9 mouse cellular contexts compared by ENCODE assay signal in the genomic region with DNA sequence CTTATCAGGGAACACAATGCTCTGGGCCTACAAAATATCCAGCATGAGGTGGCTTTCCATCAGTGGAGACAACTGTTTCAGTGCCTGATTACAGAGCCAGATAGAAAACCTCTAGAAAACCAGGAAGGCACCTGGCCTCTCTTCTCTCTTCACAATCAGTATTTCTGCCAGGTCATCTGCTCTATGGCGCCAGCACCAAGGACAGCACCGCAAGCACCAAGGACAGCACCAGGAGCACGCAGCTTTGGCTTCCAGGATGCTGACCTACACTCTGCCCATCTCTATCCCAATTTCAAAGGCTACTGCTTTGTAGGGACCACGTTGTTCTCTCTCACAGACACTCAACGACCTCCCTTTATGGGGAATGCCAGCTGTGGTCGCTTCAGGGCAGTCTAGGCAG. TPM values are rescaled to one million over a fixed set of nuclear protein-coding genes. Genes with fewer than 3 reads are reported as not detected.
A peak's percentile ranks its signal among the peaks of the same experiment; 100 is the strongest.
DNase-seq lines count a peak whose midpoint lies in the region; ATAC-seq and TF ChIP-seq lines count a peak whose summit lies in the region.
"Had no signal": no experiment of that assay in that cellular context is flagged by ENCODE, and none has a peak within 500 bp of the region (broad histone marks: within the 10 kb centered on the region; RNA-seq: fewer than 3 reads in every experiment).

No protein-coding gene starts in this region.

- DNase-seq in hindbrain, embryonic 11.5 days (ENCODE audit: low spot score) = peak; percentile 66
- DNase-seq in hindbrain, postnatal 0 days (ENCODE audit: low spot score) = no peak
- peak; percentile 34 for DNase-seq in ES-E14 (ENCODE audit: low read depth, low spot score)
- DNase-seq in embryonic facial prominence, embryonic 10.5 days (ENCODE audit: low spot score) = peak; percentile 81
- DNase-seq in limb, embryonic 14.5 days (ENCODE audit: low spot score) = peak; percentile 56
- peak; percentile 75 for DNase-seq in thymus, postnatal 4 days
- DNase-seq in left cerebral cortex, postnatal 14 days (ENCODE audit: low spot score in 2 of 2) = no peak
- DNase-seq in hindbrain, embryonic 14.5 days (ENCODE audit: low spot score) = no peak

- no peak overlapping the region for H3K4me2 ChIP-seq in hindbrain, embryonic 11.5 days (replicated peaks; ENCODE audit: low read depth, low read length)
- H3K4me2 ChIP-seq in hindbrain, postnatal 0 days (ENCODE audit: low read depth, low read length) = no peak overlapping the region
- no peak overlapping the region for H3K4me2 ChIP-seq in limb, embryonic 14.5 days (replicated peaks; ENCODE audit: low read depth, low read length, severe bottlenecking)
- H3K4me2 ChIP-seq in hindbrain, embryonic 14.5 days (replicated peaks) = no peak overlapping the region
- H3K4me2 ChIP-seq: limb, embryonic 13.5 days had no signal

- H3K9ac ChIP-seq in hindbrain, embryonic 11.5 days (ENCODE audit: low read depth, low read length) = no peak overlapping the region
- no peak overlapping the region for H3K9ac ChIP-seq in hindbrain, postnatal 0 days (replicated peaks; ENCODE audit: low read length)
- H3K9ac ChIP-seq in ES-E14 (ENCODE audit: insufficient read depth, low read depth, low read length, poor library complexity, severe bottlenecking) = no peak overlapping the region
- no peak overlapping the region for H3K9ac ChIP-seq in limb, embryonic 14.5 days (ENCODE audit: low read depth, low read length, severe bottlenecking)
- H3K9ac ChIP-seq in hindbrain, embryonic 14.5 days = no peak overlapping the region
- H3K9ac ChIP-seq: limb, embryonic 13.5 days had no signal

- H3K36me3 ChIP-seq in hindbrain, embryonic 11.5 days (ENCODE audit: control insufficient read depth, insufficient read depth, low read length) = no peaks in the 10 kb centered on the region
- H3K36me3 ChIP-seq in hindbrain, postnatal 0 days (ENCODE audit: insufficient read depth, low read length) = no peaks in the 10 kb centered on the region; the same call in 1 of the 2 replicates
- no peaks in the 10 kb centered on the region for H3K36me3 ChIP-seq in ES-E14 (ENCODE audit: control insufficient read depth, insufficient read depth, low read length, poor library complexity, severe bottlenecking)
- H3K36me3 ChIP-seq in embryonic facial prominence, embryonic 10.5 days (replicated peaks) = no peaks in the 10 kb centered on the region
- no peaks in the 10 kb centered on the region for H3K36me3 ChIP-seq in limb, embryonic 14.5 days (ENCODE audit: control insufficient read depth, insufficient read depth, low read length)
- peaks cover 6% of the 10 kb centered on the region for H3K36me3 ChIP-seq in hindbrain, embryonic 14.5 days (replicated peaks; ENCODE audit: control insufficient read depth, insufficient read depth)
- H3K36me3 ChIP-seq: limb, embryonic 13.5 days had no signal

- H3K9me3 ChIP-seq in hindbrain, embryonic 11.5 days (ENCODE audit: control insufficient read depth, low read length) = no peaks in the 10 kb centered on the region
- no peaks in the 10 kb centered on the region for H3K9me3 ChIP-seq in hindbrain, postnatal 0 days (ENCODE audit: low read length)
- no peaks in the 10 kb centered on the region for H3K9me3 ChIP-seq in ES-E14 (ENCODE audit: control insufficient read depth, insufficient read depth, low read depth, low read length)
- H3K9me3 ChIP-seq in embryonic facial prominence, embryonic 10.5 days = no peaks in the 10 kb centered on the region
- H3K9me3 ChIP-seq in limb, embryonic 14.5 days (ENCODE audit: control insufficient read depth, low read length) = no peaks in the 10 kb centered on the region
- H3K9me3 ChIP-seq in hindbrain, embryonic 14.5 days (ENCODE audit: control insufficient read depth, low read length) = no peaks in the 10 kb centered on the region
- H3K9me3 ChIP-seq: limb, embryonic 13.5 days had no signal

- 6% methylated on average over 6 of the region's 6 CpGs for WGBS in hindbrain, embryonic 11.5 days
- 16% methylated on average over 6 of the region's 6 CpGs for WGBS in hindbrain, postnatal 0 days
- 9% methylated on average over 6 of the region's 6 CpGs for WGBS in embryonic facial prominence, embryonic 10.5 days
- 7% methylated on average over 6 of the region's 6 CpGs for WGBS in limb, embryonic 14.5 days
- 14% methylated on average over 6 of the region's 6 CpGs for WGBS in hindbrain, embryonic 14.5 days

- intact Hi-C loops in left cerebral cortex, postnatal 14 days (cut with DNase I) = no loop called here

- no peak for TF ChIP-seq POLR2A in limb, embryonic 14.5 days (IDR thresholded peaks at IDR 0.05; ENCODE audit: borderline replicate concordance, extremely low read depth, insufficient read depth, insufficient read length)

- TF ChIP-seq CTCF in hindbrain, postnatal 0 days (IDR thresholded peaks at IDR 0.05; ENCODE audit: low read depth) = no peak

- H3K4me3 ChIP-seq in hindbrain, embryonic 11.5 days (ENCODE audit: low read depth, low read length) = no peak overlapping the region
- no peak overlapping the region for H3K4me3 ChIP-seq in hindbrain, postnatal 0 days (ENCODE audit: low read length)
- H3K4me3 ChIP-seq in ES-E14 (ENCODE audit: insufficient read depth in 1 of 2, low read depth in 1 of 2, low read length in 2 of 2, poor library complexity in 1 of 2, severe bottlenecking in 1 of 2) = no peak overlapping the region
- no peak overlapping the region for H3K4me3 ChIP-seq in embryonic facial prominence, embryonic 10.5 days
- no peak overlapping the region for H3K4me3 ChIP-seq in limb, embryonic 14.5 days (replicated peaks; ENCODE audit: low read length)
- no peak overlapping the region for H3K4me3 ChIP-seq in hindbrain, embryonic 14.5 days (replicated peaks; ENCODE audit: low read length)
- H3K4me3 ChIP-seq: limb, embryonic 13.5 days had no signal

- ATAC-seq in hindbrain, embryonic 11.5 days (ENCODE audit: low FRiP score) = no peak
- no peak for ATAC-seq in hindbrain, postnatal 0 days
- ATAC-seq in limb, embryonic 14.5 days (ENCODE audit: low FRiP score, low read depth) = no peak
- no peak for ATAC-seq in hindbrain, embryonic 14.5 days (ENCODE audit: low FRiP score)

- no peaks in the 10 kb centered on the region for H3K4me1 ChIP-seq in hindbrain, embryonic 11.5 days (replicated peaks; ENCODE audit: control insufficient read depth, insufficient read depth, low read length)
- no peaks in the 10 kb centered on the region for H3K4me1 ChIP-seq in hindbrain, postnatal 0 days (ENCODE audit: insufficient read depth, low read length)
- no peaks in the 10 kb centered on the region for H3K4me1 ChIP-seq in ES-E14 (ENCODE audit: control insufficient read depth in 2 of 2, insufficient read depth in 2 of 2, low read length in 2 of 2, poor library complexity in 1 of 2)
- no peaks in the 10 kb centered on the region for H3K4me1 ChIP-seq in embryonic facial prominence, embryonic 10.5 days
- H3K4me1 ChIP-seq in limb, embryonic 14.5 days (ENCODE audit: control insufficient read depth, insufficient read depth, low read length) = no peaks in the 10 kb centered on the region
- no peaks in the 10 kb centered on the region for H3K4me1 ChIP-seq in hindbrain, embryonic 14.5 days (replicated peaks; ENCODE audit: control insufficient read depth, insufficient read depth, low read length)
- H3K4me1 ChIP-seq: limb, embryonic 13.5 days had no signal

- H3K27me3 ChIP-seq in hindbrain, embryonic 11.5 days (ENCODE audit: control insufficient read depth, insufficient read depth, low read length) = no peaks in the 10 kb centered on the region
- no peaks in the 10 kb centered on the region for H3K27me3 ChIP-seq in hindbrain, postnatal 0 days (ENCODE audit: insufficient read depth, low read length)
- H3K27me3 ChIP-seq in embryonic facial prominence, embryonic 10.5 days (replicated peaks; ENCODE audit: low read depth, poor library complexity, severe bottlenecking) = no peaks in the 10 kb centered on the region
- H3K27me3 ChIP-seq in limb, embryonic 14.5 days (ENCODE audit: control insufficient read depth, insufficient read depth, low read length) = no peaks in the 10 kb centered on the region
- no peaks in the 10 kb centered on the region for H3K27me3 ChIP-seq in hindbrain, embryonic 14.5 days (ENCODE audit: control insufficient read depth, insufficient read depth, low read length)
- H3K27me3 ChIP-seq: limb, embryonic 13.5 days had no signal

- no peak overlapping the region for H3K27ac ChIP-seq in hindbrain, embryonic 11.5 days (ENCODE audit: low read depth, low read length)
- H3K27ac ChIP-seq in hindbrain, postnatal 0 days = no peak overlapping the region
- H3K27ac ChIP-seq in ES-E14 (ENCODE audit: insufficient read depth, low read depth, low read length, poor library complexity, severe bottlenecking) = no peak overlapping the region
- no peak overlapping the region for H3K27ac ChIP-seq in embryonic facial prominence, embryonic 10.5 days (replicated peaks)
- H3K27ac ChIP-seq in limb, embryonic 14.5 days (replicated peaks; ENCODE audit: low read depth, low read length) = no peak overlapping the region
- no peak overlapping the region for H3K27ac ChIP-seq in hindbrain, embryonic 14.5 days
- H3K27ac ChIP-seq: limb, embryonic 13.5 days had no signal

- in situ Hi-C loops in ES-E14 (cut with MboI; ENCODE audit: low sequenced_read_pairs in 2 of 2, unreplicated experiment in 2 of 2) = no loop called here

RNA-seq across cellular contexts. Expression of a gene that starts 36.1 kb away (rescaled TPM):
- polyA plus RNA-seq in hindbrain, embryonic 11.5 days (2014; fragmentation: Nextera tagmentation; extraction: Ambion mirVana) = 9.3 and 10.5 TPM in 2 replicates
- total RNA-seq in hindbrain, postnatal 0 days (2014; rRNA removed) = 38.2 and 41.2 TPM in 2 replicates
- polyA plus RNA-seq in hindbrain, postnatal 0 days (2015; fragmentation: Nextera tagmentation; extraction: Ambion mirVana) = 32.6 and 33.4 TPM in 2 replicates
- total RNA-seq in ES-E14 (2012; rRNA removed) = 25.7 and 77.9 TPM in 2 replicates
- 19.7 and 21.5 TPM in 2 replicates for polyA plus RNA-seq in embryonic facial prominence, embryonic 10.5 days (2016; fragmentation: Nextera tagmentation; extraction: Ambion mirVana)
- 26.0 and 40.6 TPM in 2 replicates for polyA plus RNA-seq in limb, embryonic 14.5 days (2012; rRNA removed)
- 16.8 and 20.4 TPM in 2 replicates for polyA plus RNA-seq in limb, embryonic 14.5 days (2014; fragmentation: Nextera tagmentation; extraction: Ambion mirVana)
- 10 to 100 TPM; 25.0 to 27.4 TPM for total RNA-seq in left cerebral cortex, postnatal 14 days (2021)
- polyA plus RNA-seq in hindbrain, embryonic 14.5 days (2014; fragmentation: Nextera tagmentation; extraction: Ambion mirVana) = 16.3 and 17.4 TPM in 2 replicates

RNA-seq across cellular contexts. Expression of a gene that starts 56.6 kb away (rescaled TPM):
- polyA plus RNA-seq in hindbrain, embryonic 11.5 days (2014; fragmentation: Nextera tagmentation; extraction: Ambion mirVana) = 8.0 and 8.7 TPM in 2 replicates
- total RNA-seq in hindbrain, postnatal 0 days (2014; rRNA removed) = 37.9 and 50.0 TPM in 2 replicates
- 19.5 and 22.1 TPM in 2 replicates for polyA plus RNA-seq in hindbrain, postnatal 0 days (2015; fragmentation: Nextera tagmentation; extraction: Ambion mirVana)
- total RNA-seq in ES-E14 (2012; rRNA removed) = 16.7 and 27.7 TPM in 2 replicates
- polyA plus RNA-seq in embryonic facial prominence, embryonic 10.5 days (2016; fragmentation: Nextera tagmentation; extraction: Ambion mirVana) = 7.8 and 8.9 TPM in 2 replicates
- 18.0 and 20.3 TPM in 2 replicates for polyA plus RNA-seq in limb, embryonic 14.5 days (2012; rRNA removed)
- 9.4 and 11.5 TPM in 2 replicates for polyA plus RNA-seq in limb, embryonic 14.5 days (2014; fragmentation: Nextera tagmentation; extraction: Ambion mirVana)
- 10 to 100 TPM; 31.1 to 40.6 TPM for total RNA-seq in left cerebral cortex, postnatal 14 days (2021)
- polyA plus RNA-seq in hindbrain, embryonic 14.5 days (2014; fragmentation: Nextera tagmentation; extraction: Ambion mirVana) = 20.2 and 22.4 TPM in 2 replicates

RNA-seq across cellular contexts. Expression of a gene that starts 56.7 kb away (rescaled TPM):
- polyA plus RNA-seq in hindbrain, embryonic 11.5 days (2014; fragmentation: Nextera tagmentation; extraction: Ambion mirVana) = 129 and 134 TPM in 2 replicates
- 154 and 168 TPM in 2 replicates for total RNA-seq in hindbrain, postnatal 0 days (2014; rRNA removed)
- polyA plus RNA-seq in hindbrain, postnatal 0 days (2015; fragmentation: Nextera tagmentation; extraction: Ambion mirVana) = 92.2 and 101 TPM in 2 replicates
- 2,117 and 2,535 TPM in 2 replicates for total RNA-seq in ES-E14 (2012; rRNA removed)
- 196 and 200 TPM in 2 replicates for polyA plus RNA-seq in embryonic facial prominence, embryonic 10.5 days (2016; fragmentation: Nextera tagmentation; extraction: Ambion mirVana)
- 1,366 and 1,484 TPM in 2 replicates for polyA plus RNA-seq in limb, embryonic 14.5 days (2012; rRNA removed)
- 237 and 247 TPM in 2 replicates for polyA plus RNA-seq in limb, embryonic 14.5 days (2014; fragmentation: Nextera tagmentation; extraction: Ambion mirVana)
- 100 to 1,000 TPM; 117 to 120 TPM for total RNA-seq in left cerebral cortex, postnatal 14 days (2021)
- 106 and 113 TPM in 2 replicates for polyA plus RNA-seq in hindbrain, embryonic 14.5 days (2014; fragmentation: Nextera tagmentation; extraction: Ambion mirVana)

Comparison
In these comparisons a context has a peak if more than half of its experiments do, and no peak if none do; other contexts are left out.
1. DNase-seq: peak in hindbrain, embryonic 11.5 days (single experiment), ES-E14 (single experiment), embryonic facial prominence, embryonic 10.5 days (single experiment), limb, embryonic 14.5 days (single experiment) and thymus, postnatal 4 days (single experiment); none in hindbrain, postnatal 0 days (single experiment), left cerebral cortex, postnatal 14 days (0 of 2) and hindbrain, embryonic 14.5 days (single experiment).